Mouse (Mus musculus) telencephalon, adult 2 months (tissue): ENCODE measurements around the gene Arhgap10.

Experiments used
- DNase-seq: peaks from one replicate; pipeline ENCODE4 v3.0.0-alpha.2; 2011; ENCODE audit warnings: low read depth, low spot score

The Arhgap10 gene

DNA sequence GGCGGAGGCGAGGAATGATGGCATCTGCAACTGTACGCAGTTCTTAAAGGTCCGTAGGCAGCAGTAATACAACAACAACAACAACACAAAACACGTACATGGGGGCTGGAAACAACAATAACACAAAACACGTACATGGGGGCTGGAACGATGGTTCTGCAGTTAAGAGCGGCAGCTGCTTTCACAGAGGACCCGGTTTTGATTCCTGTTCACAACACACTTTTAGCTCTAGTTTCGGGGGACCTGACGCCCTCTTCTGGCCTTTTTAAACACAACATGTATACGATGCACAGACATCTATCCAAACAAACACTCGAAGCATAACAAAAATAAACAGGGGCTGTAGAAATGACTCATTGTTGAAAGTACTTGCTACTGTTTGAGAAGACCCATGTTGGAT lies 110.9 kb downstream of the Arhgap10 start:
- no peak for DNase-seq

DNA sequence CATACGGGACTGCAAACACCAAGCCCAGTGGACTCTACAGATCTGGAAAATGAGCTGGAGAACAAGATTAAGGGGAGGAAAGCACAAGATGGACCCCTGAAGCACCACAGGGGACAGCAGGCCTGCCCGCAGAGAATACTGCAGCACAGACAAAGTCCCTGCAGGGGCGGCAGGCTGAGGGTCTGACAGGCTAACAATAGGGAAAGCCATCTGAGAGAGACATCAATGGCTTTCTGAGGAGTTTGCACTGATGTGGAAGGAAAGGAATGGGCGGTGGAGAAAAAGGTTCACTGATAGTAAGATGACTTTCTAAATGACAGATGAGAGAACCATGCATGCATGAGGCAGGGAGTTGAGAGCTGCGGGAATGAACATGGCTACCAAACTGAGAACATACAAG lies 111.3 kb downstream of the Arhgap10 start:
- no peak for DNase-seq

DNA sequence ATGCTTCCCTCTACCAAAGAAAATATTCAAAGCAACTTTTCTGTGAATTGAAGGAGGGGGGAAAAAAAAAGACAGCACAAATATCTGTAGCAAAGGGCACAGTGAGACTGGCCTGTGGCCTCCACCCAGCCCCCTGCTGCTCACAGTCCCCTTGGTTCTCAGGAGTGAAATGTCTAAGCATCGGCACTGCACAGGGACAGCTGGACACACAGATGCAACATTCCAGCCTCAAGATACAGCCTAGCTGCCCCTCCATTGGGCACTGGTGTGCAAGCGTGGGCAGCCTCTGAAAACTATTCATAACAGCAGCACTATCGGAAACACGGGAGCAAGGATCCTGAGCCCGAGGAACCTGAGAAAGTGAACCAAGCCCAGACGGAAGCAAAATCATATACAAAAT lies 113.7 kb downstream of the Arhgap10 start:
- DNase-seq: no peak

DNA sequence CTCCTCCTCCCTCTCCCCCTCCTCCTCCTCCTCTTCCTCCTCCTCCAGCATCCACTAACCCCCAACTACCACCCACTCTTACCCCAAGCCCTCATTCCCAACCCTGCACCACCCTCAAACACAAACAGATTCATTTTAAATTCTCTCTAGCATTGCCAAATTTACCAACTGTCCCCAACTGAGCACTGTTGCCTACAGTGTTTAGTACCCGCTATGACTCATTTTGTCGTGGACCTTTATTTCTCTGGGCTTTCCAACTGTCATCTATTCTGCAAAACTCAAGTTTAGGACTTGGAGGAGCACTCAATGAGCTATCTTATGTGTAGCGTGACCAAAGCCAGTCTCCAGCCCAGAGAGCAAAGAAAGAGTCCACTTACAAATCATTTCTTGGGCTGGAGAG lies 115.8 kb downstream of the Arhgap10 start:
- no peak for DNase-seq

DNA sequence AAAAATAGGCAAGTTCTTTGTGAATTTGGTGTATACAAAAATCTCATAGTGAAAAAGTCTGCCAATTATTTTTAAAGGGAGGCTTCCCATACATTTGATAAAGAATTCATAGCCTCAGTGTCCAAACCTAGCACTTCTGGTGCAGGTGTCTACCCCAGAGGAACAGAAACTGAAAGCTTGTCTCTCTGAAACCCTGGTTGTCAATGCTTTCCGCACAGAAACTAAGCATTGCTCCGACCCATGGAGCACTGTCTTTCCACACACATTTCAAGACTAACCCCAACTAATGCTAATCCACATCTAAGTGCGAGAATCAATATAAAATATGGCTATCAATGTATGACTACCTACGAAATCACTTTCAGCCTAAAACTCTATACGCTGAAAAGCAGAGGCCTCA lies 116.6 kb downstream of the Arhgap10 start:
- DNase-seq: no peak

DNA sequence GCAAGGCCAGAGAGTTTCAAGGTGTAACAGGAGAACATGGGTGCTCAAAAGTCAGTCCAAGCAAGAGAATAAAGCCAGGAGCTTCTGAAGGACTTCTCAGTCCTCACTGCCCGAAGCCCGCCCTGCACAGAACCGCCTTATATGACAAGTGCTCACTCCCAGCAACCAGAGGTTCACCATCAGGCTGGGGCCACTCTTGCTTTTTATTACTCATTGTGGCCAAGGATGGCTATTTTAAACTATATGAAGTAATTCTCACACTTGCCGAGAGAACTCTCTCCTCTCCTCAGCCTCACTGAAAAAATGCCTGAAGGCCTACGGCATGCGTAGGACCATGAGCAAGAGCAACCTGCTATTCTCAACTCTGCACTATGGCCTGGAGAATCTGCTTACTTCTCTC lies 133.7 kb downstream of the Arhgap10 start:
- no peak for DNase-seq

DNA sequence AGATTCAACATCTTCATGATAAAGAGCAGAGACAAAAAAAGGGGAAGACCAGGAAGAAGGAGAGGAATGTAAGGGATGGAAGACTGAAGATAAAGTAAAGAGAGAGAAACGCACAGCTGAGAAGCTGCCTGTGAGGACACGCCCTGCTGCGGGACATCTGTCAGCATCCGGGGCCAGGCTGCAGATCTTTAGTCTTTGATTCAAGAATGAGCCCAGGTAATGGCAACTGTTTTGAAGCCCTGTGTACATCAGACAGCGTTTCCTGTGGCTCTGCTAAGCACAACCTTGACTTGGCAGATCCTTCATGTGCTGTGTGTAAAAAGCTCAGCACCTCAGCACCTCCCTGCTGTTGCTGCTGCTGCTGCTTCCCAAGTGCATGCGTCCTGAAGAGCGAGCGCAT lies 134.1 kb downstream of the Arhgap10 start:
- no peak for DNase-seq

DNA sequence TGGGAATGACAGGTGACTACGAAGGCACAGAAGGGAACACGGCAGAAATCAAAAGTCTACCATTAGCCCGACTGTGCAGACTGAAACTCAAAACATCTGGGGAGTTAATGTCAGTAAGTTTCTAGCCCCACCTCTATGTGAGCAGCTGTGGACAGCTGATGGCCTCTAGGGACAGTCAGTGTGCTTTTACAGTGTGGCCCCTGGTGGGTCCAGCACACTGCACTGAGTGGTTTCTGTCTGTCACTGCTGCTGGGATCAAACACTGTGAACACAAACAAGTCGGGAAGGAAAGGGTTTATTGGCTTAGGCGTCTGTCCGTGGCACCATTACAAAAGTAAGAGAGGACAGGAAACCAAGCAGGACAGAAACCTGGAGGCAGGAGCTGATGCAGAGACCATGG lies 136.9 kb downstream of the Arhgap10 start:
- DNase-seq: no peak

DNA sequence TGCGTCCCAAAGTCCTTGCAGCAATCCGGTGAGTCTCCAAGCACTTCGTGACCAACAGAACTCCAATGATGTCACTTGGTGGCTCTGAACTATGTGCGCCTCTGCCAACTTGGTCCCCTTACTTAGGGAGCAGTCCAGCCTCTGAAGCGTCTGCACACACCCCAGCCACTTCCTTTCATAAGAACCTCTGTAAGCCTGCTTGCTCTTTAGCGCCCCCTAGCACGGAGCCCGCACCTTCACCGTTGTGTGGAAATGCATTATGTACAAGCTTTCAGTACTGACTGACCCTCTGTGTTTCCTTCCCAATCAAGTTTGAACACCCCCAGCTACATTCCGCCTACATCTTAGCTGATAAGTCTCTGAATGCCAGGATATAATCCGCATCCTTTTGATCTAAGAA lies 138.5 kb downstream of the Arhgap10 start:
- no peak for DNase-seq

DNA sequence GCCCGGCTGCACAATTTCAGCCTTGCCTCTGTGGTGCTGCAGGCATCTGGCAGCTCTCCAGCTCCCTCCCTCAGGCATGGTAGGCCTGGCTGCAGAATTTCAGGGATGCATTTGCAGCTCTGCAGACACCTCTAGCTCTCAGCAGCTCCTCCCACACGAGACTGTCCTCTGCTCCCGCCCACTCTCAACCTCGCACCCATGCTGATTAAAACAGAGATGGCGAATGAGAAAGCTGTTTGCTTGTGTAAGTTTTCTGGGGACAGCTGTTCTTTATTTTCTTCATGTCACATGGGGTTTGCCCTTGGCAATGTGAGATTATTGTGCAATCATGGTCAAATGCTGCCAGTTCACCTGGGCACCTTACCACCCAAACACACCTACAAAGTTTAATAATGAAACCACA lies 141.3 kb downstream of the Arhgap10 start:
- DNase-seq: peak; percentile 77

DNA sequence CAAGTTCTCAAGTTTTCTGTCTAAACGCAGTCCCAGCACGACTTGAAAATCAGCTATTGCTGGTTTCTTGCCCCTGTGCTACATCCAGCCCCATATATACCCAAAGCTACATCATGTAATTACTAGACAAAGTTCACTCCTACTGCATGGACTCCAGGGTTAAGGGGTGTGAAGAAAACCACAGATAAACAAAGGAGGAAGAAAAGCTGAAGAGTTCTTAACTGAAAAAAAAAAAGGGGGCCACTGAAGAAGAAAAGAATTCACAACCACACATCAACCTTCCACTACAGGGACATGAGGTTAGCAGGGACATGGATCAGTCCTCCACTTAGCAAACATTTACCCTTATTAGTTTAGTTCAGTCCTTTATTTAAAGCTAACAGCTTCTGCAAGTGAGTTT lies 141.8 kb downstream of the Arhgap10 start:
- no peak for DNase-seq

DNA sequence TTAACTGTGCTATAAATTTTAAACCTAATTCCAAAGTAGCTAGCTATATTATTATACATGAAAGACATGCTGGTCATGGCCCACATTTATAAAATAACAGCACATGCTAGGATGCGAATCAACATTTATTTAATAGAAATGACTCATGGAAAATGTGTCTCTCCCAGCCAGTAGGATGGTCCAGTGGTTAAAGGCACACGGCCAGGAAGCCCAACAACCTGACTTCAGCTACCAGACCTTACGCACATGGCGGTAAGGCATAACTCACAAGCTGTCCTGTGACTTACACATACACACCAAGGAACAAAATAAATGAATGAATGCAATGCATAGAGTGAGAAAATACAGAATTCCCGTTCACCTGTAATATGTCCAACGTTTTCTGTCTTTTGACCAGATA lies 146.7 kb downstream of the Arhgap10 start:
- no peak for DNase-seq

DNA sequence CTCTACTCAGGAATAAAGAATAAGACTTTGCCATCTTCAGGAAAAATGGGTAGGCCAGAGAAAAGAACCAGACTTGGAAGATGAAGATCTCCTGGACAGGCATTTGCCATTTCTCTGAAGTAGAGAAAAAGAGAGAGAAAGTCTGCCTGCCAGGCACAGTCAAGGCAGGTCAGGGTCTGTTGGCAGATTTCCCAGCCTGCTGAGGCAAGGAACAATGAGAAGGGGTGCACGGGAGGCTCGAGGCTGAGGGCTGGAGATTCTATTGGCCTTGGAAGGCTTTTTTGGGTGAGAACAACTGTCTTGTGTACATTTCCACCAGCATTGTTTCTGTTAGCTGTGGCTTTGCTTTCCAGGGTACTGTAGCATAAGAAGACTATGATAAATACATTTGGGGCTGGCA lies 147.4 kb downstream of the Arhgap10 start:
- no peak for DNase-seq

DNA sequence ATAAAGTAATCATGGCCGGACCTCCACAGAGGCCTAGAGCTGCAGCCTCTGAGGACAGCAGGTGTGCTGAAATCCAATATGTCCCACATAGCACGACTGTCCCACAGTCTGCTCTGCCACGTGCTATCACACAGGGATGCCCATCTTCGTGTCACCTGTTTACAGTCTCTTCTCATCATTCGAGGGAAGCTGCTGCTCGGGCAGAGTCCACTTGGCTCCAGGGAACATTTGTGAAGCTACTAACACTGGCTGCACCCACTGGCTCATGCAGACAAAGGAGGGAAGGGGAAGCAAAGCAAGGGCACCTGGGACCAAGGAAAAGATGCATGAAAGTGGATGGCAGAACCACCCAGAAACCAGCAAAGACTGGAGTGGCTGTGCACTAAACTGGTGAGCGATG lies 148.1 kb downstream of the Arhgap10 start:
- no peak for DNase-seq

DNA sequence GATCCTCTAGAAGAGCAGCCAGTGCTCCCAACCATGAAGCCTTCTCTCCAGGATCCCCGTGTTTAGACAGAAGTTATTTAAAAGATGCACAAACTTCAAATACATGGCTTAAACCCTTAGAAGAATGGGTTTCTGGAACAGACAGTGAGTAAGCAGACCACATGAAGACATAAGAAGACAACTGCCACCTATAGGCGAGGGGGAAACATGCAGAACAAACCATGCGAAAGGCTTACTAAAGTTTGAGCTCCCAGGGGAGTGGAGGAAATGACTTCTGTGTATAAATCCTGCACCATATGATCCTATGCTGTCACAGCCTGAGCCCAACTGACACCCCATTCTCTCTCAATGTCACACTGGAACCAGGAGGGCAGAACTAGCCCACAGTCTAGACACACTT lies 150.7 kb downstream of the Arhgap10 start:
- DNase-seq: no peak

DNA sequence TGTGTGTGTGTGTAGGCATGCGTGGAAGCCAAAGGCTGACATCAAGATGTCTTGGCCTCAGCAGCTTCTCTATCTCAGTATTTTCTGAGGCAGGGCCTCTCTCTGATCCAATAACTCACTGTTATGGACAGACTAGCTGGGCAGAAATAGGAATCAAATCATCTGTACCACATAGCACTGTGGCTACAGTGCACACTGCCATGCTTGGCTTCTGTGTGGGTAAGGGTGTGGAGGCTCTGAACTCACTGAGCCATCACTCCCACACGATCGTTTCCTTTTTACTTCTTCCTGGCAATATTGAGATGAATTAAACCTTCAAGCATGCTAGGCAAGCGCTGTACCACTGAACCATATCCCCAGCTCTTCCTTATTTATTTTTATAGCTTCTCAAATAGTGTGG lies 151.3 kb downstream of the Arhgap10 start:
- no peak for DNase-seq

DNA sequence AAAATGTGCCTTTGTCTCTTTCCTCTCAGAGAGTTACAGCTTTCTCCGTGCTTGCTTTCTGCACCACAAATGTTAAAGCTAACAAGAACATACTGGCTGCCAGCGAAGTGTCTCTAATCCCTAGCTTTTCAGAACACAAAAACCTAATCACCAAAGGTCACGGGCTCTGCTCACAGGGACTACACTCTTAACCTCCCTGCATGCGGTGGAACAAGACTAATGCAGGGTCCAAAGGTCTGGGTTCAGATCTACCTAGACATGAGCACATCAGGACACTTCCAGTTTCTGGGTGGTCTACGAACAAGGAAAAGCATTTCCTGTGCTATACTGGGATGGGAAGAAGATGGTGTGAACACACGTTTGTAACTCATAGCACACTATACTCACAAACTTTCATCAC lies 151.8 kb downstream of the Arhgap10 start:
- DNase-seq: no peak

DNA sequence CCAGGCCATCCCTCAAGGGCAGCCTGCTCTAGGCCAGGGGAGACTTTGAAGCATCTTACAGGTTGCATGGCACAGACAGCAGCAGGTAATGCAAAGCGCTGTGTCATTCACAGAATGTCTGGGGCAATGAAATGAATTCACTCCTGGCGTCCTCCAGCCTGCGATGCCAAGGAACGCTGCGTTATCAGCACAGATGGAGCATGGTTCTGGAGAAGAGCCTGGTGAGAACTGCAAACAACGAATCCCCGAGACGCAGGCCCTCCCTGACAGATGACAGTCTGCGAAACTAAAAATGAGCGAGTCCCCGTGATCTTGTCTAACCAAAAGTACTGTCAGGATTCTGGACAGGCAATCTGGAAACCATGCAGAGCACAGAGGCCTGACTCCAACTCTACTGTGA lies 153.3 kb downstream of the Arhgap10 start:
- peak; percentile 51 for DNase-seq

DNA sequence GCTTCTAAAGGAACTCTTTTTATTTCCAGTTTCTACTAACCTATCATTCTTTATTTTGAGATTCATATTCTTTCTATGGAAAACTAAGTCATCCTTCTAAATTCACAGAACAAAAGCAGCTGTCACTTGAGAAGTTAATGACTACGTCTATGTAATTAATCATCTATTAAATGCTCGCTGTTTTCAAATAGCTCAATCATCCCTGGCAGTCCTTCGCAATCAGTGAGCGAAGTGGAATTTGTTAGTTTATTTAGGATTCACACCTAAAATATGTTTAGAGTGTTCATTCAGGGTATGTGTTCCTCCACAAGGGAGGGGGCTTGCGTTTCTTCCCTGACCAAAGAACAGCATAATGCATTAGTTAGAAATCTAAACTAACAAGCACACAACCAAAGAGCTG lies 156.9 kb downstream of the Arhgap10 start:
- DNase-seq: no peak

DNA sequence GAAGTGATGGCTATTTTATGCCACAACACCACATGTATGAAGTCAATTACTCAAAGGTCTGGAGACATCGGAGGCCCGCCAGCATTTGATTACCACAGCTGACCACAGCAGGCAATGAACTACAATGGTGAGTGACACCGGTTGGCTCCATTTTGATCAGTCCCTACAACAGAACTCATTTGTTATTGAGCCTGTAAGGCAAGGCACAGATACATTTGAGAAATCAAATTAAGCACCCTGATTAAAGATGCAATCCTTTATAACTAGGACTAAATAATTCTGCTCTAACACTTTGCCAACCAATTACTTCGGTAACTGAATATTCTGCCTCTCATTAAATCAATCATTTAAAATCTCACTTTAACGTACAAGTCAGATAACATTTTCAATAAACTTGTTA lies 157.3 kb downstream of the Arhgap10 start:
- DNase-seq: no peak

DNA sequence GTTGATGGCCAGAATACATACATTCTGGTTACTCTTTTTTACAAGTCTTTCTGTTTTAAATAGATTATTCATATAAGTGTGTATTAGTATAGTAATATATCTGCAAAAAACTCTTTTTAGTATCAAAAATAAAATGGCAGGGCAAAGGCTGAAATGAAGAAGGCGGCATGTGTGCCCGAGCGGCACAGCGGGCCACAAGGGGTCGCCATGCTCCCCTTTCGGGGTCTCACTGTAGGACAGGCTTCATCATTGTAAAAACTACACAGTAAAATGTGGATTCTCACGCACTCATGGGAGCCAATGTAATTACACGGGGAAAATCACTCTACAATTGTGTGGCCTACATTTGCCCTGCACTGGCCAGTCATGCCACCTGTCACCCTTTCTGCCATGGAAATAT lies 160.6 kb downstream of the Arhgap10 start:
- DNase-seq: no peak

DNA sequence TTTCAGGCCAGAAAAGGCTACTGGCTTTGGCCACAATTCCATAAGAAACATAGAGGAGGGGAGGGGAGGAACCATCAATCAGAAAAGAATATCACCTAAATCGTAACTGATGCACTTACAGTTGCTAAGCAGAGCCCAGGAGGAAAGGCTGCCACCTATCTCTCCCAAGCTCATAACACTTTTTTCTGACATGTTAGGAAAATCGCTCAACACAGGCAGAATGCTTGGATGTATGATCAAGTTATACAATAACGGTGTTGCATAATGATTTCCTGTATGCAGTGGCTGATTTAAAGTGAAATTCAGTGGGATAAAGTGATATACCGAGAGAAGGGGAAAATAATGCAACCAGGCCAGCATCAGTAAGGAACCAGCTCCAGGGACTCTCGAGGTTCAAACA lies 162.4 kb downstream of the Arhgap10 start:
- DNase-seq: no peak

DNA sequence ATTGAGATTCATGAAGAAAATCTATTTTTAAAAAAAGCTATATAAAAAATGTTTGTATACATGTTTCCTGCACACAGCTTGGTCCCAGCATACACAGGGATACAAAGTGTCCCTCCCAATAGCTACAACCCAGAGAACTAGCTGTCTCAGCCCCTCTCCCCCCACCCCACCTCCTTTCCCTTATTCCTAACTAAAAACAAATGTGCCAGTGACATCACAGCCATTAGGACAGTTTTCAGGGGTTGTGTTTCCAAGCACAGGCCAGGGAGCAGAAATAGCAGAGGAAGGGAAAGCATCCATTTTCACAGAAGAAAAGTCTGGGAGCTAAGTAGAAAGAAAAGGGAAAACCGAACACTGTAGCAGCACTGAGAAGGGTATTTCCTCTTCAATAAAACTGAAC lies 163.6 kb downstream of the Arhgap10 start:
- no peak for DNase-seq

DNA sequence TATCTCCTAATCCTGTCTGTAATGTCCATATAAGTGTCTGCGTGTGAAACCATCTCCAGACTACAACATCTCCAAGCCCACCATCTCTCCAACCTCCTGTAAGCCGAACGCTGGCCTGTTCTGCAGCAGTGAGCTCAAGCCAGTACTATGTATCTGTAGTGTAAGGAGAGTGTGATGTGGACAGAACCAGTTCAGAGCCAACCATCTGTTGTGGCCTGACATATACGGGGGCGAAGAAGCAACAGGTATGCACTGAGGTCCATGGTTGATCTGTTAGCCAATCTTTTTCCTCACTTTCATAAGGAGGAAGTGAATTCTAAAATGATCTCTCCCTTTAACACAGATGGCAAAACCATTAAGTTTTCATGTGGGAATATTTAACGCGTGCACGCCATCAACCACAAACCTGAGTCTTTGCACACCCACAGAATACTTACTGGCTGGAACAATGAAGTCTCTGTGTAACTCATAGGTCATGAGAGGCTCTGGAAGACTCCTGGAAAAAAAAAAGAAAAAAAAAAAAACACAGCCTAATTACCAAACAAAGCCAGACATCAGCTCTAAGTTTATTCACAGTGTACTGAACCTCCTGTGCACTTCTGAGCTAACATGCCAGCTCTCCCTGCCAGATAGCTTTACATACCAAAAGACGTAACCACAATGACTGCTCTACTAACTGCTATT lies 166.4 kb downstream of the Arhgap10 start:
- no peak for DNase-seq
